Mouse (Mus musculus) cortical plate, adult 2 months (tissue): ENCODE results near the gene Flnb. TPM values are rescaled to one million over a fixed set of nuclear protein-coding genes. Genes with fewer than 3 reads are reported as not detected.

Experiments used
- H3K27ac ChIP-seq: fragments of 200-500 bp; 2 replicates; pipeline ENCODE4 v1.5.1; 2012; ENCODE audit warnings: low read length, control low read depth, inconsistent platforms; ENCODE audit not compliant: insufficient read depth
- H3K4me1 ChIP-seq: fragments of 200-500 bp; 2 replicates; pipeline ENCODE4 v1.6.1; 2011; ENCODE audit warnings: low read length; ENCODE audit not compliant: control insufficient read depth, insufficient read depth
- H3K4me3 ChIP-seq: fragments of 200-500 bp; 2 replicates; pipeline ENCODE4 v1.5.1; 2011; ENCODE audit warnings: mild to moderate bottlenecking, low read length, control low read depth; ENCODE audit not compliant: insufficient read depth
- CTCF ChIP-seq: fragments of 200-500 bp; IDR thresholded peaks from 2 replicates; pipeline ENCODE4 v1.5.1; 2011; ENCODE audit warnings: mild to moderate bottlenecking, control low read depth, low read length; ENCODE audit not compliant: insufficient read depth; ENCODE audit errors: extremely low read depth
- POLR2A ChIP-seq: fragments of 200-500 bp; IDR thresholded peaks from 2 replicates; pipeline ENCODE4 v1.6.1; 2011; ENCODE audit warnings: mild to moderate bottlenecking, low read length, control low read depth; ENCODE audit not compliant: insufficient read depth; ENCODE audit errors: extremely low read depth
- polyA plus RNA-seq: library from polyadenylated mRNA; depleted of rRNA; stranded (reverse); fragments of >200 nt; gene quantifications from 2 replicates; pipeline ENCODE4 v1.2.3, GENCODE M21; 2012

Gene Flnb
- polyA plus RNA-seq, 1 experiment, result 35.4 TPM

GRCm38 (mm10) chr14:7824651-7825268 lies 7.0 kb downstream of the Flnb start:
- peaks cover 14% of the 10 kb centered on the region for H3K4me1 ChIP-seq
- TF ChIP-seq CTCF (no peak), POLR2A (no peak)
- H3K4me3 ChIP-seq, result no peak overlapping the region
- no peak overlapping the region for H3K27ac ChIP-seq

- peak overlapping the region; percentile 76; the same call in 1 of the 2 replicates for H3K27ac ChIP-seq
- TF ChIP-seq POLR2A (no peak), CTCF (no peak)
- H3K4me3 ChIP-seq, result no peak overlapping the region
- peaks cover 14% of the 10 kb centered on the region for H3K4me1 ChIP-seq
Measured at GRCm38 (mm10) chr14:7826151-7826937, 8.6 kb downstream of the Flnb start.

GRCm38 (mm10) chr14:7829181-7829580 lies 11.4 kb downstream of the Flnb start:
- H3K4me3 ChIP-seq, result no peak overlapping the region
- TF ChIP-seq CTCF (no peak), POLR2A (no peak)
- H3K27ac ChIP-seq, result no peak overlapping the region
- H3K4me1 ChIP-seq, result peaks cover 14% of the 10 kb centered on the region

DNA sequence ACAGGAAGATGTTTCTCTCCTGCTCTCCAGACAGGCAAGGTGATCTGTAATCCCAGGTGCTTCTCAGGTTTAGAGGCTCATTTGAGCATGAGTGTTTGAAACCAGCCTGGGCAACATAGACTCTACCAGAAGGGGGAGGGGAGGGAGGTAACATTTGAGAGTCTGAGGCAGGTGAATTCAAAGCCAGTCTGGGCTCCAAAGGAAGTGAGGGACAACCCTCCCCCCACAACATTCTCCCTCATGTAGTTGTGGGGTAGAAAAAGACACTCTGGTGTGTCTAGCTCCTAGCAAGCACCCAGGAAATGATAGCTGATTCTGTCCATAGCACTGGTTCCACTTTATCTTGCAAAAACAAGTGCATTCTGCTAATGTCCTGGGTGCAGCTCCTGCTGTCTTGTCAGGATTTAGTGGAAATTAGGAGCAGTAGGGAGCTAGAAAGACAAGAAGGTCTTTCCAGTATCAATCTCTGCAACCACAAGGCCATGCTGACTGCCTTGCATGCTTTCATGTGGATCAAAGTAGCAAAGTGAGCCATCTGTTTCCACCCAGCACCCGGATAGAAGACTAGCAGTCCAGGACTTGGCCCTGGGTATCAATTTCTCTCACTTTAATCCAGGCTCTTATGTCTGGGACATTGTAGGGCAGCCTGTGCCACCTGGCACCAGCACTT lies 14.1 kb downstream of the Flnb start:
- TF ChIP-seq POLR2A, result no peak
- TF ChIP-seq CTCF, result no peak
- no peak overlapping the region for H3K4me3 ChIP-seq
- H3K4me1 ChIP-seq, result peaks cover 5% of the 10 kb centered on the region
- no peak overlapping the region for H3K27ac ChIP-seq

- Histone ChIP-seq H3K4me3 (no peak overlapping the region), H3K4me1 (peaks cover 2% of the 10 kb centered on the region; the same call in 1 of the 2 replicates), H3K27ac (no peak overlapping the region)
- no peak for TF ChIP-seq POLR2A
- no peak for TF ChIP-seq CTCF
Measured at GRCm38 (mm10) chr14:7832440-7832783, 14.7 kb downstream of the Flnb start.

DNA sequence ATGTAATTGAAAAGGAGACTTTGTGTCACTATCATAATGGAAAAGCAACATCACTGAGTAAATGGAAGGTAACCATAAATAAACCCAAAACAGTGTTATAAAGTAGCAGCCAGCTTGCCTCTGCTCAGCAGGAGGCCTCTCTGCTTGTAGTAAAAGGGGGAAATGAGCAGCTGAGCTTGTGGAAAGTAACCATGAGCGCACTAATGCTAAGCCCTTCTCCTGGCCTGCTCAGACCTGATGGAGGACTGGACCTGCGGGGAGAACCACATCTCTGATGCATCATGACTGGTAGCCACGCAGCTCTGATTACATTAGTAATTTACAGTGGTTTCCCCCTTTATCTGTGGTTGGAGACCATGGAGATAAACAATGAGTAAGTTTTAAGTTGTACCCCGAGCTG lies 15.7 kb downstream of the Flnb start:
- no peak for TF ChIP-seq POLR2A
- no peak for TF ChIP-seq CTCF
- Histone ChIP-seq H3K4me3 (no peak overlapping the region), H3K27ac (no peak overlapping the region), H3K4me1 (peaks cover 2% of the 10 kb centered on the region; the same call in 1 of the 2 replicates)

DNA sequence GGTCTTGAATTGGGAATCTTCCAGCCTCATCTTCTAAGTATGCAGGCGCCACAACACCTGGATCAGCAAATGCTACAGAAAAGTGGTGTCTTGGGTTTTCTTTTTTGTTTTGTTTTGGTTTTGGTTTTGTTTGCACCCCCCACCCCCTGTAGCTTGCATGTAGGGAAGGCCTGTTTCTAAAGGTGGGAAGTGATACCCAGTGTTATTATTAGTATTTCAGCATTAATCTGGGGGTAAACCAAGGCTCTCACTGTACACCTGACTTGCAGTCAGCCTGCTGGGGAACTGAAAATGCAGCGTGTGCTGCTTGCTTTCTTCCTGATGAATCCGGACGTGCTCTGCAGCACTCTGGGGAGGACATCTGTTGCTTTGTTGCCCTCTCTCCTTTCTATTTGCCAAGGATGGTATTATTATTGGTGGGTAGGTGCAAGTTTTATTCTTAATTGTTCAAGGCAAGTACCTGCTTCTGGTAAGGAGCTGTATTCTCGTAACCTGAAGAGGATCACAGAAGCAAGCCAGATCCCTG lies 20.9 kb downstream of the Flnb start:
- no peak for TF ChIP-seq POLR2A
- TF ChIP-seq CTCF, result no peak

DNA sequence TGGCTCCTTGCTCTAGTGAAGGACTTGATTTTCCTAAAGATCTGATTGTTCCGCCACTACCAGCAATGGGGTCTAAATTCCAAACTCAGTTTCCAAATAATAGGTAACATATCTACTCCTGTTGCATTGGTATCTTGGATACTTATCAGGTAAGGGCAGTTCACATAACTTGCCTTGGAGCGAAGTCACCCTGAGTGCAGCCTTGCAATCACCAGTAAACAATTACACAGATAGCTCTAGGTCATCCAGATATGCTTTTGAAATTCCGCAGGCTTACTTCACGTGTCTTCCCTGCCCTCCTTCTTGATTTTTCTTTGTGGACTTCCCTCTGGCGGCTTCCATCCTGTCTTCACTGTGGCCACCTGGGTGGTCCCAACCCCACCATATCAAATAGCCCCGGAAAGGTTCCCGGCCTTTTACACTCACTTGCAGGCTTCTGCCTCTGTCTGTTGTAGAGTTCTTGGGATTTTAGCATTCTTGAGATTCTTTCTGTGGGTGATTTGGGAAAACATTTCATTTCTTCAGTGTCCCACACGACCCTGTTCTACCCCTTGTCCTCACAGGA lies 22.3 kb downstream of the Flnb start:
- H3K27ac ChIP-seq, result no peak overlapping the region
- H3K4me3 ChIP-seq, result no peak overlapping the region
- TF ChIP-seq CTCF (no peak), POLR2A (no peak)
- peaks cover 2% of the 10 kb centered on the region for H3K4me1 ChIP-seq

More for the DNA sequence above, 20.9 kb downstream of the Flnb start:
- H3K27ac ChIP-seq, result no peak overlapping the region
- no peak overlapping the region for H3K4me3 ChIP-seq
- H3K4me1 ChIP-seq, result peaks cover 2% of the 10 kb centered on the region

GRCm38 (mm10) chr14:7842631-7843332 lies 25.0 kb downstream of the Flnb start:
- Histone ChIP-seq H3K4me1 (peaks cover 4% of the 10 kb centered on the region), H3K27ac (no peak overlapping the region), H3K4me3 (no peak overlapping the region)
- TF ChIP-seq POLR2A (no peak), CTCF (no peak)
